Mouse (Mus musculus): ENCODE results near the gene Crkl.

Crkl gene

DNA sequence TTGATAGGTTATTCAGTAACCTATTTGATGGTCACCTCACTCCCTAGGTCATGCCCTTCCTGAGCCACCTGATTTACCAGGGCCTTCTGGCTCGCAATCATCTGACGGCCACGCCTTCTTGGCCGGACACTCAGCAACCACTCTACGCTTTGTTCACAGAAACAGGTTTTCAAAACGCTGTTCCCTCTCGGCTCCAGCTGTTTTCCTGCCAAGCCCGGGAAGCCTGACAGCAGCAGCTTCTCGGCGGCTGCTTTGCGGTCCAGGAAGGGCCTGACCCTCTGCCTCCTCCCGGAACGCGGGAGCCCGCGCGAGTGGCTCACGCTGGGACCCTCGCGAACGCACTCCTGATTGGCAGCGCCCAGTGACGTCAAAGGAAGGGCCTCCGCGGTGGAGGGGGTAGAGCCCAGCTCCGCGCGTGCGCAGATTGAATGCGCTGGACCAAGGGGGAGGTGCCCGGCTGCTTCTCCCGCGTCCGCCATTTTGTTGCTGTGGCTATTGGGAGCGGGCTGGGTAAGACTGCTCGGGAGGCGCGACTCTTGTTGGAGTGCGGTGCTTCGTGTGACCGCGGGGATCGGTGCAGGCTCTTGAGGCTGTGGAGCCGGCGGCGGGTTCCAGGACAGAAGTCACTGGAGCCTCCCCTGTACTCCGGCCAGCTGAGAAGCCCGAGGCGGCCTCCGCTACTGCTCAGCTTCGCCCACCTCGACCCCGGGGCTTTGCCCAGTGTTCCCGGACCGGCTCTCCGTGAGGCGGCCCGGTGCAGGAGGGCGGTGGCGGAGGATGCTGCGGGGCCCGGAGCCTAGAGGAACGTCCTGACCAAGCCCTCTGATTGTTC, at the start of gene Crkl:
Gene Crkl (plus strand): TSS at position 447 of the 832 bp plus-strand sequence.
- DNase-seq = peak; percentile 99

DNA sequence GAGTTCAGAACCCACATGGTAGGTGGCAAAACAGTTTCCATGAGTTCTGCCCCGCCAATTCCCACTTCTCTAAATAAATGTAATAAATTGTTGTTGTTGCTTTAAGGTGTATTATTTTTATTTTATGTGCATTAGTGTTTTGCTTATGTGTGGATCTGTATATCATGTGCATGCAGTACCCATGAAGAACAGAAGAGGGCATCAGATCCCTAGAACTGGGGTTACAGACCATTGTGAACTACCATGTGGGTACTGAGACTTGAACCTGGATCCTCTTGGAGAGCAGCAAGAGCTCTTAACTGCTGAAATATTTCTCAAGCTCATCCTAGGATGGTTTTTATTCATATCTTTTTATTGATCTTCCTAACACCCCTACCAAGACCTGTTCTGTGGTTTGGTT, 48.9 kb upstream of the Crkl start:
- peak; percentile 66 for DNase-seq

DNA sequence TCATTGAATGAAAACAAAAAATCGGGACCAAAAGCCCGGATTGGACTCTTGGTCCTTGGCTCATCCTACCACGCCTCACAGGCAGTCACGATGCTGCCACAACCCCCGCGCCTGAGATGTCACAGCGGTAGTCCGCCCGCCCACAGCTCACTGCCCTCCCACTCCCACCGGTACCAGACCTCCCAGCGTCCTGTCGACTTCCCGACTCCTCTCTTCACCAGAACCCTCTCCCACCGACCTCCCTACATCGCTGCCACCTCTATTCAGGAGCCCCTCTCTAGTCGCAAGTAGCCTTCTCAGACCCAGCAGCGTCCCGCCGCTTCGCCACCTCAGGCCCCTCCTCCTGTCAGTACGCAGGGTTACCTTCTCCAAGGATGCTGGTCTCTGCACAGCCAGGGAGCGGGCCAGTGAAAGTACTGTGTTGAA, 46.5 kb upstream of the Crkl start:
- peak; percentile 72 for DNase-seq

DNA sequence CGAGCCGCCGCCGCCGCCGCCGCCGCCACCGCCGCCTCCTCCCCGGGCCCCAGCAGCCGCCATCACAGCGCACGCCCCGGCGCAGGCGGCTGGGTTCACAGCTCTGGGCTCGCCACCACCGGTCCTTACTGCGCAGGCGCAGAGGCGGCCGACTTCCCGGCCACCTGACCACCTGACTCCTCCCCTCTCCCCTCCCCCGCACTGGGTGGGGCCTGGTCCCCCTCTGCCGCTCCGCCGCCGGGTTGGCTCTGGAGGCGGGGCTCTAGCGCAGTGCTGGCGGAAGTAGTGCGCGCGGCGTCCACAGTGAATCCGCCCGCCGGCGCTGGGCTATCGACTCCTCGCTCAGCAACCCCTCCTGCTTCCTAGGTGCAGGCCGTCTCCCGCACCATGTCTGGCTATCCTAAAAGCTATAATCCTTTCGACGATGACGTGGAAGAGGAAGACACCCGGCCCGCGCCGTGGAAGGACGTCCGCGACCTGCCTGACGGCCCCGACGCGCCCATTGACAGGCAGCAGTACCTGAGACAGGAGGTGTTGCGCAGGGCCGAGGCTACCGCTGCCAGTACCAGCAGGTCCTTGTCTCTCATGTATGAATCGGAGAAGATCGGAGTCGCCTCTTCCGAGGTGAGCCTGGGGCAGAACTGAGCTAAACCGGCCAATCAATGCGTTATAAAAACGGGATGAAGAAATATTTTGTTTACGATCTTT, 45.9 kb upstream of the Crkl start, which contains the start of the genes Snap29 and Pi4ka:
Gene Snap29 (plus strand): TSS at position 251 of the 708 bp plus-strand sequence.
Gene Pi4ka (minus strand): TSS at position 579 of the 708 bp plus-strand sequence.
- DNase-seq = peak; percentile 100

DNA sequence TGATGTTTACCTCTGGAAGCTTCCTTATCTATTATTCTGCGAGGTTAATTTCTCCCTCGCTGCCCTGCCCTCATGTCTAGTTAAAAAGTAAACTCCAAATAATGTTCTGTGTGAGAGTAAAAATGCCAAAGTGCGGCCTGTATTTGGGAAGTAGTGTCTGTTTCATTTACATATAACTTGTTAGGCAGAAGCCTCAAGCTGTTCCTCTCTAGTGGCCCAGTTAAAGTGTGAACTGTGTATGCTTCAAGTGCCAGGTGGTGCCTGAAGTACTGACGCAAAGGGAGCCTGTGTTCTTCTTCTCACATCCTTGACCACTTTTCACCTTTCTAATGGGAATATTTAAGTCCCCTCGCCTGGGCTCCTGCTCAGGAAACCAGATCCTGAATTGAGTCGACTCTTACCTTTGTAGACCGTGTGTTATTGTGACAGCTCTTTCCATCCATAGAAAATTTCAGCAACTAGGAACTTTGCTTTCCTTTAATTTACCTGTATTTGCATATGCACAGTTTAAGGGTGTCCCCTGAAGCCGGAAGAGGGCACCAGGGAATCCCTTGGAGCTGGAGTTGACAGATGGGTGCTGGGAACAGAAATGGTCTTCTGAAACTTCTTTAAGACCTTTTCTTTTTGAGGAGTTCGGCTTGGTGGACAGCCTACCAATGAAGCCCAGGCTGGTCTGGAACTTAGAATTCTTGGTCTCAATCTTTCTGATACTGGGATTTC, 45.1 kb upstream of the Crkl start:
- DNase-seq = peak; percentile 16

DNA sequence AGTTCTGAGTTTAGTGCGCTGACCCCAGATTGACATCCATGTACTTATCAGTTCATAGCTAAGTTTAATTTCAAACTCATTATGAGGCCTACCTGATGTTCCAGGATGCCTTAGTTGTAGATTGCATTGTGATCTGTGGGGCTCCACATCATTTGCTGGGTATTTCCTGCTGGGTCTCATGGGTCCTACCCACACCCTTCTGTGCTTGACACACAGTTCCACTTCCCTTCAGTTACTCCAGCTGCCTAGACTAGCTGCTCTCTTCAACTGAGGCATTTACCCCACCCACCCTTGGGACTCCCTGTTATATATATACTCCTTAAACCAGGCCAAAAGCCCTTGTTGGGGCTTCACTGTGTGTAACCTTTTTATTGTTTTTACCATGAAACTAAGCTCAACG, 42.7 kb upstream of the Crkl start:
- no peak for DNase-seq

DNA sequence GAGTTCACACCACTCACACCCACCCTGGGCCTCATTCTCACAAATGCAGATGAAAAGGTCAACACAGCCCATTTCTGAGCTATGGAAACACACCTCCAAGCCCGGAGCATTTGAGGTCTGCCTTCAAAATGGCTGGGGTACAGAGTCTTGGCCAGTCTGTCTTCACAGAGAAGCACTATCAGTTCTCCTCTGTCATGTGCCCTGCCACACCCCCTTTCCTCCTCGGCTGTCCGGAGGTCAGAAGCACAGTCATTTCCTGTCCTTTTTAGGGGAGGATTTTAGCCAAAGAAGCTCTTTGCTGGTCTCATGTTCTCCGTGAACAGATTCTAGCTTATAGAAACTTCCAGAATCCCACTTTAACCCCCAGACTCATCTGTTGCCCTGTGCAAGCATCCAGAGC, 41.6 kb upstream of the Crkl start:
- no peak for DNase-seq

DNA sequence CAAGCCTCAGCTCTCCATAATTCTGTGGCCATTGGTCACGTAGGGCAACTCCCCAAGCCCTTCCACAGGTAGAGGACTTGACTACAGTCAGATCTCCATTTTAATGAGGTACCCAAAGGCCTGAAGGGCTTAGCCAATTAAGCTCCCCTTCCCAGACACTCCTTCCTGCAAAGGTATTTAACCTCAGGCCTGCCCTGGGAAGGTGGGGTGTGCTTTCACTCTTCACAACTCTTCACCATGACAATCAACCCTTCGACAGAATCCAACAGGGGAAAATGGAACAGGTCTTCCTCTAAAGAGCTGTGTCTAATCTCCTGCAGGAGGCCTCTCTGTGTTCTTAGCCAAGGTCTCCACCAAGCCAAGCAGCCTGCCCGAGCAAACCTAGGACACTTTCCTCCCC, 28.8 kb upstream of the Crkl start:
- no peak for DNase-seq

DNA sequence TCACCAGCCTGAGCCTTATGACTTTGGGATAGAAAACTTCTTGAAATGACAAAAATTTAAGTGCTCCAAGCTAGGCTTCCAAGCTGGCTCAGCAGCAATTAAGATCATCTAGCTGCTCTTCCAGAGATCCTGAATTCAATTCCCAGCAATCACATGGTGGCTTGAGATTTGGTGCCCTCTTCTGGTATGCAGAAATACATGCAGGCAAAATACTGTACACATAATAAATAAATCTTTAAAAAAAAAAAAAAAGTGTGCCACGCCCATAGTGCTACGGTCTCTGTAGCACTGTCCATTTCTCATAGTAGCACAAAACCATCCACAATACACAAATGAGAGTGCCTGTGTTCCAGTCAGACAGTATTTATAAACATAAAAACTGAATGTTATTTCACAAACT, 19.2 kb upstream of the Crkl start:
- DNase-seq = no peak

DNA sequence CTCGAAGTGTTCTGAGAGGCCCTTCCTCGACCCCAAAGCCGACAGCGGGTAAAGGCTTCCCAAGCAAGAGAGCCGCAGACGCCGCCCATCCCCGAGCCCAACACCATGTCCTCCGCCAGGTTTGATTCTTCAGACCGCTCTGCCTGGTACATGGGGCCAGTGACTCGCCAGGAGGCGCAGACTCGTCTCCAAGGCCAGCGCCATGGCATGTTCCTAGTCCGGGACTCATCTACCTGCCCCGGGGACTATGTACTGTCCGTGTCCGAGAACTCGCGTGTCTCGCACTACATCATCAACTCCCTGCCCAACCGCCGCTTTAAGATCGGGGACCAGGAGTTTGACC, 557 bp downstream of the Crkl start:
- peak; percentile 62 for DNase-seq

DNA sequence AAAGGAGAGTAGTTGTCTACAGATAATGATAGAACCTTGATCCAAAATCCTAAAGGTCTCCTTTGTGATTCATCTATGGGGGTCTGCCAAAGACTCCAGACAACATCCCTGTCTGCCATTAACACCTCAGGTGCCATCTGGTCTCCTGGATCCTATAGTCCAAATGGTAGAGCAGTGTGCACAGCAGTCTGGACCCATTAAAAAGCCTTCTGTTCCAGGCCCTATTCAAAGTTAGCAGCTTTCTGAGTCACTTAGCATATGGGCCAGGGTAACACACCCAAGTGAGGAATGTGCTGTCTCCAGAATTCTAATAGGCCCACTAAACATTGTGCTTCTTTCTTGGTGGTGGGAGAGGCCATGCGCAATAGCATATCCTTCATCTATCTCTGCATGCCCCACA, 5.1 kb downstream of the Crkl start:
- no peak for DNase-seq

DNA sequence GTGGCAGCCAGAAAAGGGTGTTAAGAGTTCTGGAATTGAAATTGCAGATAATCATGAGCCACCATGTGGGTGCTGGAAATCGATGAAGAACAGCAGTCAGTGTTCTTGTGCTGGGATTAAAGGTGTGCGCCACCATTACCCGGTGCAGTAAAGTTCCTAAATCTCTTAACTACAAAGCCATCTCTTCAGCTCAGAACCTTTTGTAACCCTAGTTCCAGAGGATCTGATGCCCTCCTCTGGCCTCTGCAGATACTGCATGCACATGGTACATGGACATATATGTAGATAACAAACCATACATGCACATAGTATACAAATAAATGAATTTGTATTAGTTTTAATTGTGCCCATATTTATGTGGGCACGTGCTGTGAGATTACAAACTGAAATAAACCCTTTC, 8.5 kb downstream of the Crkl start:
- DNase-seq = peak; percentile 71

DNA sequence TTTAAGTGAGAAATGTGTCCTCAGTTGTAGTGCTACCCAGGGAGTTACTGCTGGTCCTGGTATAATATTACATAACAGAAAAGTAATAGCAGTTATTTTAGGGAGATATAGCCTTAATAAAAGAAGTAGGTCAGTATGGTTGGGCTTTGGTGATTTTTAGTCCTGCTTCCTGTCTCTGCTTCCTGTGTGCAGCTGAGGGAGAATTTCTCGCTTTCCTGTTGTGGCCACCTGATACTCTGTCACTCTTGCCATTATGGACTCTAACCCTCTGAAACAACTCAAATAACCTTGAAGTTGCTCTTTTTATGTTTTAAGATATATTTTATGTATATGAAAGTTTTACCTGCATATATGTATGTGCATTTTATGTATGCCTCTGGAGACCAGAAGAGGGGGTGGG, 9.8 kb downstream of the Crkl start:
- no peak for DNase-seq

DNA sequence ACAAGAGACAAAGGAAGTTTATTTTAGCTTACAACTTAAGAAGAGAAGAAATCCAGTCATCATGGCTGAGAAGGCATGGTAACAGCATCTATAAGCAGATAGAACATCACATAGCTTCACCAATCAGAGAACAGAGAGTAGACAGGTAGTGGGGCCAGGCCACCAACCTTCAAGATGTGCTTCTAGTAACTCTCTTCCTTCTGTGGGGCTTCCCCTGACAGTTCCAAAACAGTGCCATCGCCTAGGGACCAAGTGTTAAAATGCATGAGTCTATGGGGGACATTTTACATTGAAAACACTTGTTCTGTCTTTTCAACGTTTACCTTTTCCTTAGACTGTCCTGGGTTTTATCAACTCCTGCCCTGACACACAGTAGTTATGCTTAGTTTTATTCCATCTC, 11.4 kb downstream of the Crkl start:
- DNase-seq = no peak

DNA sequence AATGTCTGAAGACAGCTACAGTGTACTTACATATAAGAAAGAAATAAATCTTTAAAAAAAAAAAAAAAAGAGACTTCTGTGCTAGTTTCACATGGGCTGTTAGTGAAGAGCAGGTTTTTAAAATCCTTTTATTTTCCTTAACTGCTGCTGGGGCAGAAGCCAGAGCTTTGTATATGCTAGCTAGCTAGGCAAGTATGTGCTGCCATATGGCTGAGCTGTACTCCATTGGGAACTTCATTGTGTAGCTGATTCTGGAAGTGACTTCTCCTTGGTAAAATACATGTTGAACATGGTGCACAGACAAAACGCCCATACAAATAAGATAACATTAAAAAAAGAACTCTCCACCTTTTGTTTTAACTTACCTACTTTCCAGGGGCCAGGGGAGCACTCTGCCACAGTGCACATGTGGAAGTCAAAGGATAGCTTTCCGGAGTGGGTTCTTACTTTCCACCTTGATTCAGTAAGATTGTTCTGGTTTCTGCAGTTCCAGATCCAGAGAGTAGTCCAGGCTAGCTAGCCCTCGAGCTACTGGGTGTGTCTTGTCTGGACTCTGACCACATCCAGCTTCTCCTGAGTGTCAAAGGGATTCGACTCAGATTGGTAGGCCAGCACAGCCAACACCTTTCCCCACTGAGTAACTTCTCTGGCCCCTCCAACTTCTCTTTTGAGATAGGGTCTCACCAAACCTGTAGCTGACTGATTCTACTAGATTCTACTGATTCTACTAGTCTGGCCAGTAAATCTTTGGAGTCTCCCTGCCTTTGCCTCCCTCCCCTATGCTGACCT, 15.3 kb downstream of the Crkl start:
- DNase-seq = no peak

DNA sequence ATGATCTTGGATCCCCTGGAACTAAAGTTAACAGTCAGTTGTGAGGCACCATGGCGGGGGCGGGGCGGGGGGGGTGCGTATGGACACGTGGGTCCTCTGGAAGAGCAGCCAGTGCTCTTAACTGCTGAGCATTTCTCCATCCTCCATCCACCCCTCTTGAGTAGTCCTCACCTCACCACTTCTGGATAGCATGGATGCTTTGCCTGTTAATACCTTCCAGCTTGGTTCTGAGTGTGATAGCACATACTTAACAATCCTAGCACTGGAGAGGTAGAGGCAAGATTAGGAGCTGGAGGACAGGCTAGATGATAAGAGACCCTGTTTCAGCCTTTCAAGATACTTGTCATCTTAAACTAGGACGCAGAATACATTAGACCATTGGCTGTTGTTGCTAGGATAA, 20.7 kb downstream of the Crkl start:
- DNase-seq = no peak

DNA sequence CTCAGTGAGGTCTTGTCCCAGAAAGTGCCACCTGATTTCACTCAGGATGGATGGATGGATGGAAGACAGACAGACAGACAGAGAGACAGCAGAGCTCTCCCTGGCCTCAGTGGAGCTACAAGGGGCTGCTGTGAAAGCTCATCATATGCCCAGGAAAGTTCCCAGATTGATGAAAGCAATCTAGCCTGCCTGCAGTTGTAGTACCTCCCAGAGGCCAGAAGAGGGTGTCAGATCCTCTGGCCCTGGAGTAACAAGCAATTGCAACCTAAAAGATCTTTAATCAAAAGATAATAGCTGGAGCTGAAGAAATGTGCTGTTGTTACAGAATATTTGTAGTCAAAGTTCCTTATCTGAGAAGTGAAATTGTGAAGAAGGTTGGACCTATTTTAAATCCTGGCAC, 22.3 kb downstream of the Crkl start:
- DNase-seq = peak; percentile 49

DNA sequence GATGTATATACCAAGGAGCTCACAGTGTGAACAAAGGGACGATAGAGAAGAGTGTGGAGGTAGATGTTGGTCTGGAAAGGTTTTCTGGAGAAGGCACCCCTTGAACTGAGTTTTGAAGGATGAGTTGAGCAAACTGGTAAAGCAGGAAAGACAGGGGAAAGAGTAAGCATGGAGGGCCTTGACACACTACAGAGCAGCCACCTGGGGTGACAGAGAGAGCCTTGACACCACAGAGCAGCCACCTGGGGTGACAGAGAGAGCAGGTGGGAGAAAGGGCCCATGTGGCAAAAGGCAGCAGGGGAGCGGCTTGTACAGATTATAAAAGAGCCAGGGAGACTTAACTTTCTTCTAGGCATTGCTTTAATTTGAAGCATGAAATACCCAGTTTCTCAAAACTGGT, 23.0 kb downstream of the Crkl start:
- DNase-seq = peak; percentile 66

DNA sequence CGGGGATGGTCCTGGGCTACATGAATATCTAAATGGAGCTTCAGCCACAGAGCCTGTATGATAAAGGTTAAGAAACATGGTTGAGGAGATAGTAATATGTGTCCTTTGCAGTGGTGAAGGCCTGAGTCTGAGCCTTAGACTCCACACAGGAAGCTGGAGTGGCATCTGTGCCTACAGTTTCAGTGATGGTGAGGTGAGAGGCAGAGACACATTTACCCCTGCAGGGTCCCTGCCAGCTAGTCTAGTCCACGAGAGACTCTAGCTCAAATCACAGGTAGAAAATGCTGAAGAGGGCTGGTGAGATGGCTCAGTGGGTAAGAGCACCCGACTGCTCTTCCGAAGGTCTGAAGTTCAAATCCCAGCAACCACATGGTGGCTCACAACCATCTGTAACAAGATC, 23.5 kb downstream of the Crkl start:
- DNase-seq = no peak

DNA sequence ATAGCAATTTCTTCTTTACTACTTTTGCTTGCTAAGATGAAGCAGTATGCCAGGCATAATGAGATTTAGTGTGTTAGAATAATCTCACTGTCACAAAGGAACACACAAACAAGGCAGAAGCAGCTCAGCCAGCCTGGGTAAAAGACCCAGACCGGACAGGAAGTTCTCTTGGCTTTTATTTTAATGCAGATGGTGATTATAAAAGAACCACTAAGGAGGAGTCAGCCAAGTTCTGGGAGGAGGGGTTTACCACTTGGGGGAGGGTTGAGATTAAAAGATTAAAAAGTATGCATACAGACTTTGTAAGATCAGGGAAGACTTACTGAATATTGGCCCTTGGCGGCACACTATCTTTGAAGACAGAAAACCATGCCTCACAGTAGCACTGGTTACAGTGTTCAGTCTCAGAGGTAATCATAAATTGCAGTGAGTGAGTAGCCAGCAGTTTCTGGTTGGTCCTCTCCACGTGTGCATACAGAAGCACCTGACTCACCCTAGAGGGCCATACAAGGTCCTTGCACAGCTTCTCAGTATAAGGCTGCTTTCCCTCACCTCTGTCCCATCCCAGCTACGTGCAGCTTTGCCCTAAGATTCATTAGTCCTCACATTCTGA, 26.6 kb downstream of the Crkl start:
- DNase-seq = no peak

DNA sequence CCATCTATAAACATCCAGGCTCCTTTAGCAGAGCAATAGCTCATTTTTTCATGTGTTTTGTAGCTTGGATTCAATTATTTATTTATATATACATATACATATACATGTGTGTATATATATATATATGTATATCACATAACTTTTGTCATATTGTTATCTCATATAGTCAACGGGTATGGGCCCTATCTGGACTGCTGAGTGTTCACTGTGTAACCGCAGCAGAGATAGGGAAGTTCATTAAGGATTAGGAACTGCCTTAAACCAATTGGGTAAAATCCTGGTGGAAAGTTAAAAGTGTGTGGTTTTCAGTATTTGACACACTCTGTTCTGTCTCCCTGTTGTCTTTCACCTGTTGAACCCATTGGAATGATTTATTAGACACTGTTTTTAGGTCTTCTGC, 29.7 kb downstream of the Crkl start:
- no peak for DNase-seq

DNA sequence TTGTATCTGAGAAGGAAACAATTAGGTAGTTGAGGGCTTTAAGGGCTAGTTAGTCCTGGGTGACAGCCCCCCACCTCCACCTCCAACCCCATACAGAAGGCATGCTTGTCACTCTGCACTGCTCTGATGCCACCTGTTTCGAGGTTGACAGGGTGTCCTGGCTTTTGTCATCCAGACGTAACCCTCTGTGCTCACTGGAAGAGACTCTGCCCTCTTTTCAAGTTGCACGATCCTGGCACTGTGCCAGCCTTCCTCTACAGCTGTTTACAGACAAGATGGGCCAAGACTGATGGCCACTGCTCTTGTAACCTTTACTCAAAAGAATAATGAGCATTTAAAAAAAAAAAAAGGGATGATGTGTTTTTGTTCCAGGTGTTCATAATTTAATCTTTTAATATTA, 34.7 kb downstream of the Crkl start:
- DNase-seq = peak; percentile 70

Data from thymus, postnatal 14 days (tissue).